Mouse (Mus musculus) adrenal gland, postnatal 4 days (tissue): ENCODE results near the gene Apol10b. TPM values are rescaled to one million over a fixed set of nuclear protein-coding genes. Genes with fewer than 3 reads are reported as not detected.
"Not testable (repeated sequence)": the region's sequence is repeated elsewhere in the genome, so short reads cannot be mapped to it uniquely, and the experiment has no call there.

Experiments used
- DNase-seq, 2 experiments: peaks; one replicate each; pipeline ENCODE4 v3.0.0; 2021 to 2022; ENCODE audit warnings: low spot score in 2 of 2, mixed read lengths in 2 of 2
- long read RNA-seq, 2 experiments: library from polyadenylated mRNA; stranded (forward); transcript quantifications; one replicate each; pipeline ENCODE4 v2.0.0; 2021
- total RNA-seq, 2 experiments: library from RNA; stranded (reverse); gene quantifications; 2 replicates each; pipeline ENCODE4 v1.2.3; 2021

Apol10b gene
- total RNA-seq = under 1 TPM in 1 of 2 experiments, not detected in 1; 0.14 TPM
- long read RNA-seq, experiment 1 = 0 reads
- long read RNA-seq, experiment 2 = 0 reads

- DNase-seq = no peak
Observed at GRCm38 (mm10) chr15:77595961-77596360, at the start of gene Apol10b. Gene Apol10b (minus strand): TSS chr15:77596125.

DNA sequence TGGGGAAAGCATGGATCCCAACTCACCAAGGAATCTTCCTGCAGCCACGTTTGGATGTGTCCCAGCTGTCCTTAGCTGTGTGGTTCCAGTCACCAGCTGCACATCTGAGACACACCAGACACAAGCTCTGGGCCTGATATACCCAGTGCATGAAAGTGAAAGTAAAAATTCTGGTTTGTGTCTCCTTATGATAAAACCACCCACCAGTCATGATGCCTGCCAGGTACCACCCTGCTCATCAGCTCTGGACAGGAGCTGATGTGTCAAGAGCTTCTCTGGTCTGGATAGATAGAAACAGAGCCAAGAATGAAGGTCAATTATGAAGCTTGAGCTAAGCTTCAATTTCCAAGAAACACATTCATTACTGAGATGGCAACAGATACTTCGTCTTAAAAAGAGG is 47.3 kb upstream of the Apol10b start, which contains the start of gene Apol11b:
Apol11b (minus strand) TSS at position 111 of the 400 bp plus-strand sequence.
- not testable (repeated sequence) for DNase-seq

DNA sequence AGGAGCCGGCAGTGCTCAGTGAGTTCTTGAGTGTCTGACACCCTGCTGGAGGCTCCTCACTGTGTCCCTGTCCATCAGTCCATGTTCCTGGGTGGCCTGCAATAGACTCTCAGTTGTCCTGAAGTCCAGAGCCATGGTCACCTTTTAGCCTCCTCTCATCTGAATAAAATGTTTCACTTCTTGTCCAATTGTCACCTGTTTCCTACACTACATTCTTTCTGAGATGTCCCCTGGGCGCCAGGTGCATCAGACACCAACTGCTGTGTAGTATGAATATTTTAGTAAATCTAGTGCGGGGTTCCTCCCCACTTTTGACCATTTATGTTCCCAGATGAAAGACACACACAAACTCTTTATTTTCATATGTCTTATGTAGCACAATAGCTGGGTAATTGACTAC is 33.9 kb upstream of the Apol10b start:
- not testable (repeated sequence) for DNase-seq

- DNase-seq = not testable (repeated sequence)
Observed at GRCm38 (mm10) chr15:77628647-77629046, 32.7 kb upstream of the Apol10b start.

- DNase-seq = not testable (repeated sequence)
Observed at GRCm38 (mm10) chr15:77626471-77626870, 30.5 kb upstream of the Apol10b start.

DNA sequence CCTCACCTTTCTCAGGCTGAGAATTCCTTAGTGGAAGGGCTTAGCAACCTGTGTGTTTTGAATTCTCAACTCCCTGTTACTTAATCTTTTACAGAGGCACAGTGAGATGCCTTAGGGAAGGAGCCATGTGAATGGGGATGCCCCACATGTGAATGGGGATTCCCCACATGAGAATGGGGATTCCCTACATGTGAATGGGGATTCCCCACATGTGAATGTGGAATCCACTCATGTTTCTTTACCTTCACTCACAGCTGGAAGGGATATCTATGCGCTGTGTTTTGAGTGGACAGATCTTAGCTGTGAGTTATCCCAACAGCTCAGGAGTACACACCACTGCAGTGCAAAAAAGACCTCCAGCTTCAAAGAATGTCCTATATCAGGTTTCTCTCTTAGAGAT is 28.8 kb upstream of the Apol10b start:
- no peak for DNase-seq

DNA sequence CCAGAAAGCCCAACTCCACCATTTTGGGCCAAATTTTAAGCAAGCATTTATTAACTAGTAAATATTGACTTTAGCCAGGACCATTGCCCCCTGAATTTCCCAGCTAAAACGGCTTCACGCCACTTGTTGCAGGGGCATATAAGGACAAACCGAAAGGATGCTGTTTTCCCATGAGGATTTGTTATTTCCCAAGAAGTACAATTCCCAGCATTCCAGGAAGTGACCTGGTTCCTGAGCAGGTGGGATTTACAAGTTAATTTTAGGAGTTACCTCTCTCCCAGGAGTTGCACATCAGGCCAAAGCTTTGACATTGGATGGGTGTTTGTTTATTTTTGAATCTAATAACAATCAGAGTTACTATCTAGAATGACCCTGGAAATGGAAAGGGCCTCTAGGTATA is 10.1 kb upstream of the Apol10b start:
- no peak for DNase-seq

GRCm38 (mm10) chr15:77598958-77599357 is 3.0 kb upstream of the Apol10b start, which contains the start of gene Gm36245:
Gene Gm36245 (plus strand): TSS chr15:77599258.
- DNase-seq = no peak

- DNase-seq = no peak
Observed at GRCm38 (mm10) chr15:77598429-77598828, 2.5 kb upstream of the Apol10b start.

DNA sequence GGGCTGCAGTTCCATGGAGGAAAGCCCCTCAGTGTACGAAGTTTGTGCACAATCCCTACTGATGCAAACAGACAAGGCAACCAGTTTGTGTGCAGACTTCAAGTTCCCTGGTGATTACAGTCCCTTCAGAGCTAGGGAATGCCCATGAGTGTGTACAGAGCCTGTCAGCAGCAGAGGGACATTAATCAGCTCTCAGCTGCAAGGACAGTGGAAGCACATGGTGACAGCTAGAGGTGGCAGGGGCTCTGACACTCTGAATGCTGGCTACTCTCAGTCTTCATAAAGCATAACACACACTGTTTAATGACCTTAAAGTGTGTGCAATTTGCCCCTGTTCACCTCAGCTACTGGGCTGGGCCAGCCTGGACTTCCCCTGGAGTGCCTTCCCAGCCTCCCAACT is 2.4 kb downstream of the Apol10b start:
- DNase-seq = no peak

DNA sequence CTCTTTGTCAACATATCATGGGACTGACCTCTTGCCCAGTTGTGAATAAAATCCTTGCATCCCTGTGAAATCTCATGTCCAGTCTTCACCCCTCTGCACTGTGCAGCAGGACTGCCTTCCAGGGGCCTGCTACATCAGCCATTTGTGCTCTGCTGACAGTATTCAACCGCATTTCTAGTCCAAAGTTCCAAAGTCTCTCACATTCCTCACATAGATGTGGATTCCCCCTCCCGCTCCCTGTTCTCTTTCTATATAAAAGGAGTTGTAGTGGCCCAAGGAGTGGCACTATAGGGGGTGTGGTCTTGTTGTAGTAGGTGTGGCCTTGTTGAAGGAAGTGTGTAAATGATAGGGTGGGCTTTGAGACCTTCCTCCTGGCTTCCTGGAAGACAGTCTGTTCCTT is 5.0 kb downstream of the Apol10b start:
- no peak for DNase-seq

- no peak for DNase-seq
Observed at GRCm38 (mm10) chr15:77588981-77589380, 6.9 kb downstream of the Apol10b start.

DNA sequence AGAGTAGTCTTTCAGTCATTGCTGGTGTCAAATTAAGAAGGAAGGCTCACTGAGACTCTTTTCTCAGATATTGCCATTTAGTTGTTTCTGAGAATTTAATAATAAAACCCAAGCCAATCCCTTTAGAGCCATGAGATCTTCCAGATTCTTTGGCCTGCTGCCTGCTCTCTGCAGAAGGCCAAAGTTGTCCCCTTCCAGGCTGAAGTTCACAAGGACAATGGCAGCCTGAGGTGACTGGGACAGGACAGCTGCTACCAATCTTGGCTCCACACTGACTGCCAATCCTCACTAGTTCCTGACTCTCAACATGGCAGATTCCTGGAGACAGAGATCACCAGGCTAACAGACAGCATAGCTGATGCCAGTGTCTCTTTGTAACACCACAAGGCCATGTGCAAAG is 8.9 kb downstream of the Apol10b start:
- DNase-seq = no peak

DNA sequence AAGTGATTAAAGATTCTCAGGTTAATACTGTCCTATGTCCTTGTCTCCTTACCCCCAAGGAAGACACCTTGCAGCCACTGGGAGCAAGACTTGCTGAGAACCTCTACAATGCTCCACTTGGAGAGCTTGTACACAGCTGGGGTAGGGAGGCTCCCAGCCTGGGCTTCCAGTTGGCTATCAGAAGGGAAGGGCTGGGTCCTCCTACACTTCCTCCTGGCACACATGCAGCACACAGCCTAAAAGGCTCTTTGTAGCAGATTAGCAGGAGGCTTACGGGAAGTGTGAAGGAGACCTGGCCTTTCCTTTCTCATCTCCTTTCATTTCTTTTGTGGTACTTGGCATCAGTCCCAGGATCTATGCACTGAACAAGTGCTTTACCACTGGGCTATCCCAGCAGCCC is 14.2 kb downstream of the Apol10b start:
- DNase-seq = no peak

DNA sequence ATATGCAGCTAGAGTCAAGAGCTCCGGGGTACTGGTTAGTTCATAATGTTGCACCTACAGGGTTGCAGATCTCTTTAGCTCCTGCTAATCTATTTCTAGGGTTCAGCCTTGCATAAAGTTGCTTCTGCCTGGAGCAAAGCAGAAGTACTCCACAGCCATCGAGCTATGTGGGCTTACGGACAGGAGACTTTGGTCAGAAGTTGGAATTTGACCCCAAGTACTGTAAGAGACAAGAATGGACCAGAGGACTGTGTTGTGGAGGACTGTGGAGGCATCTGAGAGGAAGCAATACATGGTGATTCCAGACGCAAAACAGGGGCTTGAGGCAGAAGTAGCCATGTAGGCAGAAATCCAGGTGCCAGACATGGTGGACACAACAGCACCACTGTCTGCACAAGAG is 16.6 kb downstream of the Apol10b start:
- no peak for DNase-seq

DNA sequence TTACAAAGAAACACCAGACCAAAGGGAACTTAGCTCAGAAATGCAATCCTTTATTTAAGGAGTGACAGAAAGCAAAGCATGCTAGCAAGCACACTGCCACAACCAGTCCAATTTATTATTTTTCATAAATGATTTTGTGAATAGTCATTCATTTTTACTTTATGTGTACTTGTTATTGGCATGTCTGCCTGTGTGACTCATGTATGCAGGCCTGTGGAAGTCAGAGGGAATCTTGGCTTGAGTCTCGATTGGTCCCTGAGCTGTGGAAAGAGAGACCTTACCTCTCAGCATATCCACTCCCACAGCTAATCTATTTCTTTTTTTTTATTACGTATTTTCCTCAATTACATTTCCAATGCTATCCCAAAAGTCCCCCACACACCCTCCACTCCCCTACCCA is 17.1 kb downstream of the Apol10b start:
- no peak for DNase-seq

DNA sequence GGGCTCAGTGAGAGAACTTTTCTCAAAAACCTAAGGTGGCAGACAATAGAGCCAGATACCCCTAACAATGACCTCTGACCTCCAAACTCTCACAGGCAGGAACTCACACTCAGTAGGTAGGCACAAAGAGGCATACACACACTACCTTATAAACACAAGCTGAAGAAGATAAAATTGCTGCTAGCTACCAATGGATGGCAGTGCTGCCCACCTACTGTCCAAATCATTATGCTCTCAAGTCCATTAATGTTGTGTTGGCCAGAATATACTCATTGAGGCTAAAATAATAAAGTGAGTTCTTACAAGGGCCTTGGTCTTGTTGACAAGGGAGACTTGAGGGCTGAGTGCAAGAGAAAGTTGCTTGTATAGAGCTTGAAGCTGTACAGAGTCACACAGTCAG is 32.7 kb downstream of the Apol10b start:
- no peak for DNase-seq

DNA sequence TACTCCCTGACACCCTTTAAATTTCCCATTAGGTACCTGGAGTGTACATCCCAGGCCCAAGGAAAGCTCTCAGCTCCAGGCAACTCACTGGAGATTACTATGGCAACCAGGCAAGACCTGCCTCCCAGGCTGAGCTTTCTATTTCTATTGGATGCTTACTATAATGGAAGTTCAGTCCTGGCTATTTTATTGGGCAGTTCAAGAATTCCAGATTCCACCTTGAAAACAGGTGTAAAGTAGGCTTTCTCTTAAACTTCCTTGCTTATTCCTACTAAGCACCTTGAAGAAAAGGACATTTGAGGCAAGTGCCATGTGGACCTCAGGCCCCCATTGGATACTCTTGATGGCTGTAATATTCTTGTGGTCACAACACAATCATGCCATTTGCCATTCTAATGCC is 34.1 kb downstream of the Apol10b start, which contains the start of gene 1700025B11Rik:
1700025B11Rik (minus strand) TSS at position 101 of the 400 bp plus-strand sequence.
- no peak for DNase-seq

DNA sequence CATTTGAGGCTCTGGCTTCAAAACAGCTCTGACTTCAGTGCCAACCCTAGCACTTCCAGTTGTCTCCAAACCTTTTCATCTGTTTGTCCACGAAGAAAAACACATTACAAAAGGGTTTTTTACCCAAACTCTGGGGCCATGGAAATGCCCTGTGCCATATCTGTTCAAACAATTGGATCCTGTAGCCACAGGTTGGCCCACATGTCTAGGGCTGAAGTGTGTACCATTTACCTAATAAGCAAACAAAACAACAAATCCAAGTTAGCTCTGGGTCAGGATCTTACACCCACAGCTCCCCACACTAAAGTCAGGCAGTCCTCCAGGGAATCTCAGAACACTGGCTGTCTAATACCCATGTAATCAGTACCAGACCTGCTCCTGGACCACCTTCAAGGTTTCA is 56.7 kb downstream of the Apol10b start:
- not testable (repeated sequence) for DNase-seq
